Mouse (Mus musculus) bone marrow, adult 2 months (tissue): ENCODE results near the gene Wfdc6a.

Experiments
- CTCF ChIP-seq: fragments of 200-500 bp; IDR thresholded peaks from 2 replicates; pipeline ENCODE4 v1.5.1; 2011; ENCODE audit warnings: low read length, control low read depth; ENCODE audit not compliant: control insufficient read depth, insufficient read depth
- POLR2A ChIP-seq: fragments of 200-500 bp; IDR thresholded peaks from 2 replicates; pipeline ENCODE4 v1.6.1; 2011; ENCODE audit warnings: low read depth, mild to moderate bottlenecking, control low read depth, low read length, borderline replicate concordance; ENCODE audit not compliant: control insufficient read depth

DNA sequence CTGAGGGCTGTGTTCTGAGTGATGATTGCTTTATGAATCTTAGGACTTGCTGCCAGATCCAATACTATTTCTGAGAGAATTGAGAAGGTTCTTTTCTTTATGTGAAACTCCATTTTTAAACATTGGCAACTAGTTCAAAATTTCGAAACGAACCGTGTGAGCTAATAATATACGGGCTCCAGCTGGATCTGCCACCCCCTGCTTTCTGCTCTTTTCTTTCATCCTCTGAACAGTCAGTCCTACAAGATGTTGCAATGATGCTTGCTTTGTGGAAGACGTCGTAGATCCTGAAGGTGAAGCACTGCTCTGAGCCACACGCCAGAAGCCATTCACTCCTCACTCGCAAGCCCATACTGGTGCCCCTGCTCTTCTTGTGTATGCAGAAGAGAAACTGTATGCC, 26.8 kb downstream of the Wfdc6a start:
- TF ChIP-seq CTCF (no peak), POLR2A (no peak)
